Mouse (Mus musculus) adrenal gland, postnatal 36 days (tissue): Measurements from ENCODE around the gene Gm20388. TPM values are rescaled to one million over a fixed set of nuclear protein-coding genes. Genes with fewer than 3 reads are reported as not detected.
A peak's percentile ranks its signal among the peaks of the same experiment; 100 is the strongest.
"Not testable (repeated sequence)": the region's sequence is repeated elsewhere in the genome, so short reads cannot be mapped to it uniquely, and the experiment has no call there.

Source experiments
- DNase-seq, 2 experiments: peaks; one replicate each; pipeline ENCODE4 v3.0.0; 2021; ENCODE audit warnings: mixed read lengths in 1 of 2
- total RNA-seq, 2 experiments: library from RNA; stranded (reverse); gene quantifications; 2 replicates each; pipeline ENCODE4 v1.2.3; 2021

Gene Gm20388
- total RNA-seq, 2 experiments from 2014 or later, result 2.4 to 7.4 TPM

GRCm38 (mm10) chr8:123275096-123275495 is 3364.5 kb downstream of the Gm20388 start:
- peak; percentile 40 to 50 for DNase-seq

- no peak for DNase-seq
Measured at GRCm38 (mm10) chr8:123278445-123278844, 3367.8 kb downstream of the Gm20388 start.

- no peak for DNase-seq
Measured at GRCm38 (mm10) chr8:123279828-123280227, 3369.2 kb downstream of the Gm20388 start.

- no peak for DNase-seq
Measured at GRCm38 (mm10) chr8:123280302-123281094, 3369.9 kb downstream of the Gm20388 start.

GRCm38 (mm10) chr8:123282994-123283393 is 3372.4 kb downstream of the Gm20388 start:
- not testable (repeated sequence) for DNase-seq

GRCm38 (mm10) chr8:123283991-123284390 is 3373.3 kb downstream of the Gm20388 start:
- DNase-seq, result no peak

GRCm38 (mm10) chr8:123284493-123284892 is 3373.9 kb downstream of the Gm20388 start:
- no peak for DNase-seq

GRCm38 (mm10) chr8:123287362-123287761 is 3376.7 kb downstream of the Gm20388 start:
- no peak for DNase-seq

GRCm38 (mm10) chr8:123290166-123290565 is 3379.5 kb downstream of the Gm20388 start:
- DNase-seq, result peak; percentile 55 to 75

- no peak for DNase-seq
Measured at GRCm38 (mm10) chr8:123290679-123291078, 3380.0 kb downstream of the Gm20388 start.

GRCm38 (mm10) chr8:123291716-123292115 is 3381.1 kb downstream of the Gm20388 start:
- no peak for DNase-seq

GRCm38 (mm10) chr8:123292281-123292680 is 3381.6 kb downstream of the Gm20388 start:
- DNase-seq, result no peak

GRCm38 (mm10) chr8:123292785-123293184 is 3382.1 kb downstream of the Gm20388 start:
- no peak for DNase-seq

- no peak for DNase-seq
Measured at GRCm38 (mm10) chr8:123298301-123298700, 3387.7 kb downstream of the Gm20388 start.

GRCm38 (mm10) chr8:123308738-123309137 is 3398.1 kb downstream of the Gm20388 start:
- DNase-seq, result no peak

GRCm38 (mm10) chr8:123317781-123318466 is 3407.3 kb downstream of the Gm20388 start:
- DNase-seq, result no peak

- DNase-seq, result peak; percentile 96 to 98
Measured at GRCm38 (mm10) chr8:123318467-123318911, 3407.8 kb downstream of the Gm20388 start, which contains the start of gene Fanca. Gene Fanca, minus strand, starts transcription at chr8:123318576.

- DNase-seq, result peak in 1 of 2 experiments; percentile 51
Measured at GRCm38 (mm10) chr8:123319522-123320164, 3409.0 kb downstream of the Gm20388 start.

- DNase-seq, result no peak
Measured at GRCm38 (mm10) chr8:123328552-123328951, 3417.9 kb downstream of the Gm20388 start.

- DNase-seq, result no peak
Measured at GRCm38 (mm10) chr8:123329350-123329749, 3418.7 kb downstream of the Gm20388 start.

GRCm38 (mm10) chr8:123329961-123330360 is 3419.3 kb downstream of the Gm20388 start:
- DNase-seq, result no peak

- DNase-seq, result no peak
Measured at GRCm38 (mm10) chr8:123330701-123331100, 3420.1 kb downstream of the Gm20388 start.

- no peak for DNase-seq
Measured at GRCm38 (mm10) chr8:123331301-123331700, 3420.7 kb downstream of the Gm20388 start.
